Mouse (Mus musculus) lung, adult 2 months (tissue): ENCODE measurements around the gene Erc2.

Experiments used
- CTCF ChIP-seq: fragments of 200-500 bp; IDR thresholded peaks from 2 replicates; pipeline ENCODE4 v1.5.1; 2011; ENCODE audit warnings: mild to moderate bottlenecking, low read length, control low read depth; ENCODE audit not compliant: insufficient read depth
- POLR2A ChIP-seq: fragments of 200-500 bp; IDR thresholded peaks from 2 replicates; pipeline ENCODE4 v1.6.1; 2011; ENCODE audit warnings: low read depth, mild to moderate bottlenecking, control low read depth, low read length, borderline replicate concordance; ENCODE audit errors: extremely low read depth

DNA sequence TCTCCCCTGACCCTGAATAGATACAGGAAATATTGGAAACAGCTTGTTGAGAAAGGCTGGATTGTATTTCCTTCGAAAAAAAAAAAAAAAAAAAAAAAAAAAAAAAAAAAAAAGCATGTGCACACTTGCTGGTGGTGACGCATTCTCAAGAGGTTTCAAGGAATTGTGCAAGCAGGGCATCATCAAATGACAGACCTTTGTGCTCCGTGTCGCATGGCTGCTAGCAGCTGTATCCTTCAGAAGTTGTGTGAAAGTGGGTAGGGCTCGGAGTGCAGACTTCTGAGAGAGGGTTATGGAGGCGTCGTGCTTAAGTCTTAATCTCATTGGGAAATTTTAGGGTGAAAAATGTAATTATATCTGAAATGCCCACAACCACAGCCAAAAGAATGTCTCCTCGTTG, 706.3 kb downstream of the Erc2 start:
- TF ChIP-seq CTCF (no peak), POLR2A (no peak)
